Mouse (Mus musculus): ENCODE data around the gene Rpl18a.

The Rpl18a gene

GRCm38 (mm10) chr8:70897021-70897680 lies at the start of gene Rpl18a:
Gene Rpl18a (minus strand): TSS chr8:70897412.
- peak; percentile 99 for DNase-seq (ENCODE audit: low spot score)

GRCm38 (mm10) chr8:70943187-70943586 lies 46.0 kb upstream of the Rpl18a start:
- DNase-seq (ENCODE audit: low spot score): no peak

- no peak for DNase-seq (ENCODE audit: low spot score)
These were observed 44.3 kb upstream of the Rpl18a start for GRCm38 (mm10) chr8:70941478-70941877.

GRCm38 (mm10) chr8:70937200-70937599 lies 40.0 kb upstream of the Rpl18a start:
- no peak for DNase-seq (ENCODE audit: low spot score)

GRCm38 (mm10) chr8:70934786-70935185 lies 37.6 kb upstream of the Rpl18a start:
- DNase-seq (ENCODE audit: low spot score): no peak

GRCm38 (mm10) chr8:70933036-70933435 lies 35.8 kb upstream of the Rpl18a start:
- DNase-seq (ENCODE audit: low spot score): no peak

GRCm38 (mm10) chr8:70931731-70932130 lies 34.5 kb upstream of the Rpl18a start:
- no peak for DNase-seq (ENCODE audit: low spot score)

- DNase-seq (ENCODE audit: low spot score): no peak
These were observed 31.6 kb upstream of the Rpl18a start for GRCm38 (mm10) chr8:70928778-70929322.

GRCm38 (mm10) chr8:70928096-70928495 lies 30.9 kb upstream of the Rpl18a start:
- no peak for DNase-seq (ENCODE audit: low spot score)

- no peak for DNase-seq (ENCODE audit: low spot score)
These were observed 29.2 kb upstream of the Rpl18a start for GRCm38 (mm10) chr8:70926396-70926795.

- no peak for DNase-seq (ENCODE audit: low spot score)
These were observed 28.5 kb upstream of the Rpl18a start for GRCm38 (mm10) chr8:70925754-70926153.

GRCm38 (mm10) chr8:70924151-70924550 lies 26.9 kb upstream of the Rpl18a start:
- no peak for DNase-seq (ENCODE audit: low spot score)

GRCm38 (mm10) chr8:70920049-70920922 lies 23.1 kb upstream of the Rpl18a start:
- no peak for DNase-seq (ENCODE audit: low spot score)

- DNase-seq (ENCODE audit: low spot score): no peak
These were observed 17.5 kb upstream of the Rpl18a start for GRCm38 (mm10) chr8:70914704-70915103.

- DNase-seq (ENCODE audit: low spot score): no peak
These were observed 16.3 kb upstream of the Rpl18a start for GRCm38 (mm10) chr8:70913523-70913922.

- no peak for DNase-seq (ENCODE audit: low spot score)
These were observed 15.7 kb upstream of the Rpl18a start for GRCm38 (mm10) chr8:70912955-70913354.

- no peak for DNase-seq (ENCODE audit: low spot score)
These were observed 14.4 kb upstream of the Rpl18a start for GRCm38 (mm10) chr8:70911596-70911995.

GRCm38 (mm10) chr8:70907518-70907917 lies 10.3 kb upstream of the Rpl18a start:
- no peak for DNase-seq (ENCODE audit: low spot score)

GRCm38 (mm10) chr8:70905831-70906736 lies 8.9 kb upstream of the Rpl18a start, which contains the start of gene Map1s:
Gene Map1s (plus strand): TSS chr8:70905932.
- DNase-seq (ENCODE audit: low spot score): peak; percentile 59

- DNase-seq (ENCODE audit: low spot score): no peak
These were observed 8.2 kb upstream of the Rpl18a start for GRCm38 (mm10) chr8:70905463-70905830.

GRCm38 (mm10) chr8:70904532-70904931 lies 7.3 kb upstream of the Rpl18a start:
- peak; percentile 85 for DNase-seq (ENCODE audit: low spot score)

- DNase-seq (ENCODE audit: low spot score): no peak
These were observed 6.4 kb upstream of the Rpl18a start for GRCm38 (mm10) chr8:70903582-70903981.

Data from lung, postnatal 25 days (tissue).